Mouse (Mus musculus) testis, postnatal 14 days (tissue): ENCODE measurements around the gene Hook2.
A peak's percentile ranks its signal among the peaks of the same experiment; 100 is the strongest.

Source experiments
- DNase-seq: peaks from one replicate; pipeline ENCODE4 v3.0.0; 2021; ENCODE audit warnings: low spot score

The Hook2 gene

GRCm38 (mm10) chr8:84990349-84990748, at the start of gene Hook2:
Hook2 (plus strand) TSS chr8:84990603.
- peak; percentile 95 for DNase-seq

GRCm38 (mm10) chr8:84943699-84944098, 46.7 kb upstream of the Hook2 start:
- no peak for DNase-seq

GRCm38 (mm10) chr8:84944478-84945160, 45.8 kb upstream of the Hook2 start:
- DNase-seq: peak; percentile 65

GRCm38 (mm10) chr8:84945235-84945632, 45.2 kb upstream of the Hook2 start:
- peak; percentile 6 for DNase-seq

- peak; percentile 59 for DNase-seq
Observed at GRCm38 (mm10) chr8:84945633-84946527, 44.5 kb upstream of the Hook2 start.

- peak; percentile 28 for DNase-seq
Observed at GRCm38 (mm10) chr8:84946528-84947240, 43.7 kb upstream of the Hook2 start, which contains the start of gene Rtbdn. Rtbdn (plus strand) TSS chr8:84946991.

GRCm38 (mm10) chr8:84947241-84947545, 43.2 kb upstream of the Hook2 start:
- peak; percentile 26 for DNase-seq

- DNase-seq: no peak
Observed at GRCm38 (mm10) chr8:84949753-84950152, 40.6 kb upstream of the Hook2 start.

- peak; percentile 37 for DNase-seq
Observed at GRCm38 (mm10) chr8:84952612-84953255, 37.7 kb upstream of the Hook2 start.

- peak; percentile 47 for DNase-seq
Observed at GRCm38 (mm10) chr8:84956768-84957167, 33.6 kb upstream of the Hook2 start.

- peak; percentile 73 for DNase-seq
Observed at GRCm38 (mm10) chr8:84959811-84960210, 30.6 kb upstream of the Hook2 start.

GRCm38 (mm10) chr8:84963952-84964351, 26.5 kb upstream of the Hook2 start:
- no peak for DNase-seq

- DNase-seq: peak; percentile 92
Observed at GRCm38 (mm10) chr8:84965731-84966291, 24.6 kb upstream of the Hook2 start.

GRCm38 (mm10) chr8:84966603-84967002, 23.8 kb upstream of the Hook2 start:
- DNase-seq: peak; percentile 53

GRCm38 (mm10) chr8:84967532-84968304, 22.7 kb upstream of the Hook2 start:
- DNase-seq: no peak

- DNase-seq: no peak
Observed at GRCm38 (mm10) chr8:84968650-84969049, 21.8 kb upstream of the Hook2 start.

- DNase-seq: no peak
Observed at GRCm38 (mm10) chr8:84969241-84970134, 20.9 kb upstream of the Hook2 start, which contains the start of the genes Gm49661, Prdx2 and Rnaseh2a. Gm49661 (minus strand) TSS chr8:84969433. Prdx2 (plus strand) TSS chr8:84969587. Rnaseh2a (minus strand) TSS chr8:84969767.

GRCm38 (mm10) chr8:84970135-84970790, 20.1 kb upstream of the Hook2 start:
- no peak for DNase-seq

- DNase-seq: no peak
Observed at GRCm38 (mm10) chr8:84970913-84971312, 19.5 kb upstream of the Hook2 start.
